Mouse (Mus musculus) olfactory bulb, adult 2 months (tissue): Measurements from ENCODE around the gene Cd47. TPM values are rescaled to one million over a fixed set of nuclear protein-coding genes. Genes with fewer than 3 reads are reported as not detected.

Source experiments
- H3K27ac ChIP-seq: fragments of 200-500 bp; 2 replicates; pipeline ENCODE4 v1.5.1; 2012; ENCODE audit warnings: low read depth, low read length; ENCODE audit not compliant: insufficient read depth
- H3K4me1 ChIP-seq: fragments of 200-500 bp; 2 replicates; pipeline ENCODE4 v1.6.1; 2012; ENCODE audit warnings: low read length; ENCODE audit not compliant: control insufficient read depth, insufficient read depth
- H3K4me3 ChIP-seq: fragments of 200-500 bp; 2 replicates; pipeline ENCODE4 v1.5.1; 2012; ENCODE audit warnings: mild to moderate bottlenecking, low read depth, low read length, moderate library complexity; ENCODE audit not compliant: insufficient read depth
- CTCF ChIP-seq: fragments of 200-500 bp; IDR thresholded peaks from 2 replicates; pipeline ENCODE4 v1.5.1; 2012; ENCODE audit warnings: low read depth, mild to moderate bottlenecking, low read length, moderate library complexity; ENCODE audit not compliant: insufficient read depth
- POLR2A ChIP-seq: fragments of 200-500 bp; IDR thresholded peaks from 2 replicates; pipeline ENCODE4 v1.6.1; 2012; ENCODE audit warnings: mild to moderate bottlenecking, low read depth, low read length, moderate library complexity; ENCODE audit not compliant: insufficient read depth
- WGBS: fragments of 180-500 bp; shearing (Covaris S2); methylation state at CpG from one replicate; pipeline ENCODE4 v1.1.7; 2018; 5-methylcytosine and 5-hydroxymethylcytosine counted together
- polyA plus RNA-seq: library from polyadenylated mRNA; stranded (reverse); fragments of >200 nt; gene quantifications from 2 replicates; pipeline ENCODE4 v1.2.4, GENCODE M21; 2012; ENCODE audit warnings: low replicate concordance; ENCODE audit not compliant: missing spikeins, insufficient read depth, insufficient read length

Gene Cd47
- polyA plus RNA-seq, 1 experiment: not detected

- Histone ChIP-seq H3K4me1 (peaks cover 6% of the 10 kb centered on the region), H3K27ac (no peak overlapping the region), H3K4me3 (no peak overlapping the region)
- TF ChIP-seq POLR2A (no peak), CTCF (no peak)
- 92% methylated on average over 5 of the region's 5 CpGs for WGBS
Measured at GRCm38 (mm10) chr16:49800996-49801395, 663 bp downstream of the Cd47 start.

DNA sequence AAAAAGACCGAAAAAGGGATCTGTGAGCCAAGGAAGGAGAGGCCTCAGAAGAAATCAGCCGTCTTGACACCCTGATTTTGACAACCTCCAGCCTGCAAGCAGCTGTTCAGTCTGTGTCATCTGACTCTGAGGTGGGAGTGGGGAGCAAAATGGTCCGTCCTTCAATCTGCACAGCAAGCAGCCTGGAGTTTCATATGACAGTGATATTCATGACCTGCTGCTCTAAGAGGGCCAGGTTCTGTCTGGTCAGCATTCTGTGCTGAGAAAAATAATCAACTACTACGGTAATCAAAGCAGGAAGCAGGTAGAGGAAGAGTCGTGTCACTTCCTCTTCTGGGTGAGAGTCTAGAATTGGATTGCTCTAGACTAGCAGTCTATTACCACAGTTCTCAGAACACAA is 1.1 kb downstream of the Cd47 start:
- Histone ChIP-seq H3K4me1 (peaks cover 6% of the 10 kb centered on the region), H3K27ac (no peak overlapping the region), H3K4me3 (no peak overlapping the region)
- TF ChIP-seq CTCF: no peak
- TF ChIP-seq POLR2A: no peak
- WGBS: 86% methylated on average over 5 of the region's 5 CpGs

- Histone ChIP-seq H3K4me1 (peaks cover 6% of the 10 kb centered on the region), H3K4me3 (no peak overlapping the region), H3K27ac (no peak overlapping the region)
- TF ChIP-seq POLR2A: no peak
- TF ChIP-seq CTCF: no peak
- 78% methylated on average over 2 of the region's 2 CpGs for WGBS
Measured at GRCm38 (mm10) chr16:49802993-49803392, 2.7 kb downstream of the Cd47 start.

DNA sequence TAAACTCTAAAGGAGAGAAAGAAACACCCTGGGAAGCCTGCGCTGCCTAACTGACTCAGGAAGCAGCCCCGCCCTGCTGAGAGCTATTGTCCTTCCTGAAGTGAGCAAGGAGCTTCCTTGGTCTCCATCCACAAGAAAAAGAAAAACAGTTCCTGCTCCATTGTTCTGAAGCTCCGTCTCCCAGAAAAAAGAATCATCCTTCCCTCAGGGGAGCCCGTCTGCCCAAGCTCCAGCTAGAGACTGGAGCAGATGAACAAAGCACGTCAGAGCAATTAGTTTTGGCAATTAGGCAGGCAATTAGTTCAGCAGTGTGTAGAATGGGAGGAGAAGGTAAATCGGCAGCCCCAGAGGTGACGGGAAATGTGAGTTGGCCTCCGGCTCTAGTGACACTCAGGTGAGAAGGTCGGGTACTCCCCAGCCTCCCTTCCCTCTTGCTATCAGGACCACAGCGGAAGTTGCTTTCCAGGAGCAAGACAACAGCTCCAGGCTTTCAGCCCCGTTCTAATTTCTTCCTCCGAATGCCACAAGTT is 3.7 kb downstream of the Cd47 start:
- H3K4me3 ChIP-seq: peak overlapping the region; percentile 41
- TF ChIP-seq CTCF: no peak
- no peak for TF ChIP-seq POLR2A
- H3K27ac ChIP-seq: no peak overlapping the region
- 2% methylated on average over 12 of the region's 12 CpGs for WGBS
- H3K4me1 ChIP-seq: peaks cover 6% of the 10 kb centered on the region

GRCm38 (mm10) chr16:49806920-49807319 is 6.6 kb downstream of the Cd47 start:
- Histone ChIP-seq H3K27ac (no peak overlapping the region), H3K4me3 (no peak overlapping the region), H3K4me1 (peaks cover 6% of the 10 kb centered on the region)
- TF ChIP-seq POLR2A (no peak), CTCF (no peak)
- WGBS: 81% methylated on average over 10 of the region's 10 CpGs

- TF ChIP-seq POLR2A: no peak
- no peak for TF ChIP-seq CTCF
- 68% methylated on average over 7 of the region's 7 CpGs for WGBS
- Histone ChIP-seq H3K4me3 (no peak overlapping the region), H3K4me1 (peaks cover 6% of the 10 kb centered on the region), H3K27ac (no peak overlapping the region)
Measured at GRCm38 (mm10) chr16:49807419-49807841, 7.1 kb downstream of the Cd47 start.

GRCm38 (mm10) chr16:49807862-49808430 is 7.6 kb downstream of the Cd47 start:
- Histone ChIP-seq H3K4me1 (peaks cover 6% of the 10 kb centered on the region), H3K4me3 (no peak overlapping the region), H3K27ac (no peak overlapping the region)
- TF ChIP-seq CTCF (no peak), POLR2A (no peak)
- WGBS: 92% methylated on average over 18 of the region's 18 CpGs

GRCm38 (mm10) chr16:49811897-49812296 is 11.6 kb downstream of the Cd47 start:
- H3K4me1 ChIP-seq: no peaks in the 10 kb centered on the region
- TF ChIP-seq POLR2A (no peak), CTCF (no peak)
- no peak overlapping the region for H3K27ac ChIP-seq
- no peak overlapping the region for H3K4me3 ChIP-seq
- WGBS: 78% methylated on average over 2 of the region's 2 CpGs

GRCm38 (mm10) chr16:49812821-49813616 is 12.7 kb downstream of the Cd47 start:
- WGBS: 56% methylated on average over 10 of the region's 10 CpGs
- Histone ChIP-seq H3K27ac (no peak overlapping the region), H3K4me3 (no peak overlapping the region), H3K4me1 (no peaks in the 10 kb centered on the region)
- no peak for TF ChIP-seq POLR2A
- no peak for TF ChIP-seq CTCF

GRCm38 (mm10) chr16:49814419-49814818 is 14.1 kb downstream of the Cd47 start:
- H3K4me1 ChIP-seq: no peaks in the 10 kb centered on the region
- WGBS: 85% methylated on average over 4 of the region's 4 CpGs
- TF ChIP-seq POLR2A: no peak
- TF ChIP-seq CTCF: no peak
- no peak overlapping the region for H3K27ac ChIP-seq
- H3K4me3 ChIP-seq: no peak overlapping the region
